Mouse (Mus musculus) thymus, adult 2 months (tissue): ENCODE results near the gene Celf2.

Experiments
- CTCF ChIP-seq: fragments of 200-500 bp; IDR thresholded peaks from 2 replicates; pipeline ENCODE4 v1.5.1; 2012; ENCODE audit warnings: mild to moderate bottlenecking, control low read depth, low read length, moderate library complexity, borderline replicate concordance; ENCODE audit not compliant: control insufficient read depth, poor library complexity, insufficient read depth; ENCODE audit errors: extremely low read depth
- POLR2A ChIP-seq: fragments of 200-500 bp; IDR thresholded peaks from 2 replicates; pipeline ENCODE4 v1.6.1; 2012; ENCODE audit warnings: mild to moderate bottlenecking, low read length, control low read depth, moderate library complexity; ENCODE audit not compliant: control insufficient read depth, poor library complexity, insufficient read depth; ENCODE audit errors: extremely low read depth

DNA sequence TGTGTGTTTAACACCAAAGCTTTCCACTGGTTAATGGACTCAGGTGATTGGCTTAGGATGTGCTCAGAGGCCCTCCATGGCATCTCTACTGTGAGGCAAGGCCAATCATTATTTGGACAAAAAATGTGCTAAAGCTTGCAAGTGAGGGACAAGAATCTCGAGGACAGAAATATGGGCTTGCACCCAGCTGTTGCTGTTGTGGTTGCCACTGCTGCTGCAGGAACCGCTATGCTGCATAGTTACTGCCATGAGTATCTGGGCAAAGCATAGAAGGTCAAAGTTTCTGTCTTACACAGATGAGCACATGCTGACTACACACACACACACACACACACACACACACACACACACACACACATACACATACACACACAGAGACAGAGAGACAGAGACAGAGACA is 24.8 kb upstream of the Celf2 start:
- no peak for TF ChIP-seq POLR2A
- TF ChIP-seq CTCF, result no peak
